Mouse (Mus musculus) gastrocnemius, postnatal 14 days (tissue): ENCODE results near the gene Jag2. TPM values are rescaled to one million over a fixed set of nuclear protein-coding genes. Genes with fewer than 3 reads are reported as not detected.

Experiments
- DNase-seq: peaks from one replicate; pipeline ENCODE4 v3.0.0; 2021; ENCODE audit warnings: mixed read lengths
- intact Hi-C: fragments of 180-260 bp; cut with DNase I; formaldehyde crosslinking; loops from one replicate; pipeline ENCODE4 v1.15.1; 2025; ENCODE audit warnings: low total_unique reads
- total RNA-seq, 2 experiments: library from RNA; stranded (reverse); gene quantifications; 2 replicates each; pipeline ENCODE4 v1.2.3; 2021

The Jag2 gene
- total RNA-seq, 2 experiments from 2014 or later = 24.2 to 25.5 TPM

DNA sequence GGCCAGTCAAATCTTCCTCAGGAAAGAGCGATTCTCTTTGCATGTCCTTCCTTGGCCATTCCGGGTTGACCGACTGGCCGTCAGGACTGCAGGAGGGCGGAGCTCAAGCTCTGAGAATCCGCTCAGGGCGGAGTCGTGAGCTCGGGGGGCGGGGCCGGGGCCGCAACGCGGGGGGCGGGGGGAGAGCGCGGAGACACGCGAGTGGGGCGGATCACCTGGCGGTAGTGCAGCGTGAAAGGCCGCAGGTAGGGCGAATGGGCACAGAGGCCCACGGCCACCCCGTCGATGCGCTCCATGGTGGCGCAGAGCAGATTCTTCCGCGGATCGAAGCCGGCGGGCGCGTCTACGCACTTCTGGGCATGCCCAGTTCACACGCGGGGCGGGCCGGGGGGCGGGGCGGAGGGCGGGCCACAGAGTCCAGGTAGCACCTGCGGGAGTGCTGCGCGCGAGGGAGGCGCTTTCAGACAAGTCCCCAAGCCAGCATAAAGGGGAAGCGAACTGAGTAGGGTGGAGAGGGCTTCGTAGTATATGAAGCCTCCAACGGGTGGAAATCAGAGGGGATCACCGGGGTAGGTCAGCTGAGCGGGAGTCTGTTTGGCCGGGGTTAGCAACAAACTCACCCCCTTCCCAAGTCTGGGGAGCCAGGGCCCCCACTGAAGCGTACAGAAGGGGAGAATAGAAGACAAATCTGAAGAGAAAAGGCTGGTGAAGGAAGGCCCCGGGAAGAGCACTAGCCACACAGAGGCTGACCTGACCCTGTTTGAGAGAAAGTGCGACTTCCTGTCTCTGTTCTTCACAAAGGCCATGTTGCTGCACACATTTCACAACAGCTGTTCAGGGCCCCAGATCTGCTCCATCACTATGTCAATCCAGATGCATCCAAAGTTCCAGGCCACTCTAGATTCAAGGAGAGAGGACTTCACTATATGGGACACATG is 12.5 kb upstream of the Jag2 start, which contains the start of gene Nudt14:
Gene Nudt14, minus strand, starts transcription at position 349 of the 938 bp plus-strand sequence.
- peak; percentile 80 for DNase-seq
- intact Hi-C loops = no loop called here

- intact Hi-C loops = no loop called here
- DNase-seq = no peak
These were observed 11.7 kb upstream of the Jag2 start for GRCm38 (mm10) chr12:112941156-112941775.

GRCm38 (mm10) chr12:112940710-112941109 is 11.1 kb upstream of the Jag2 start:
- intact Hi-C loops = no loop called here
- DNase-seq = no peak

GRCm38 (mm10) chr12:112940238-112940637 is 10.7 kb upstream of the Jag2 start:
- DNase-seq = no peak
- intact Hi-C loops = no loop called here

DNA sequence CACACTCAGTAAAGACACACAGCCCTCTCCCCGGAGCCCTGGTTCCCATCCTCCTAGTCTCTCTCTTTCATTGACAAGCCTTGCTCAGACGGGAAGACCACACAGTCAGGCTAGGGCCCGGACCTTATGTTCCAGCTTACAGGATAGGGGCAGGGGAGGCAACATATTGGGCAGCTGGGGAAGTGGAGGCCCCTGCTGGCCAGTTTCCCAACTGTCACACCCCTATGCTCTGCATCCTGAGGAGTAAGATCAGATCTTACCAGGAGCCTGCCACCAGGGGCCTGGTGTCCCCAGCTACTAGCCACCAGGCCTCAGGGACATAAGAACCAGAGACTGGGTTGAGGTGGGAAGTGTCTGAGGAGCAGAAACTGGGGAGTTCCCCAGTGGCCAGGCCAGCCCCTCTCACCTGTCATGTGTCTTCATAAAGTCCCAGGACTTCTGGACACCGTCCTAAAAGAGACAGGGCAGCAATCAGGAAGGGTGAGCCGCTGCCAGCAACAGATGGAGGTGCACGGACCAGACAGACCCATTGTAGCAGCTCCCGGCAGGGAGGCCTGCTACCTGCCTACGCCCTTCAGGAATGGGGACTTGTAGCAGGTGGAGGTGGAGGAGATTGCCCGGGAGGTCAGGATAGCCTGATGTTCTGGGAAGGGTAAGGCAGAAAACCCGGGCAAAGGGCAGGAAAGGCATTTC is 9.4 kb upstream of the Jag2 start:
- no peak for DNase-seq
- intact Hi-C loops = no loop called here

- DNase-seq = no peak
- intact Hi-C loops = no loop called here
These were observed 8.8 kb upstream of the Jag2 start for GRCm38 (mm10) chr12:112938366-112938765.

DNA sequence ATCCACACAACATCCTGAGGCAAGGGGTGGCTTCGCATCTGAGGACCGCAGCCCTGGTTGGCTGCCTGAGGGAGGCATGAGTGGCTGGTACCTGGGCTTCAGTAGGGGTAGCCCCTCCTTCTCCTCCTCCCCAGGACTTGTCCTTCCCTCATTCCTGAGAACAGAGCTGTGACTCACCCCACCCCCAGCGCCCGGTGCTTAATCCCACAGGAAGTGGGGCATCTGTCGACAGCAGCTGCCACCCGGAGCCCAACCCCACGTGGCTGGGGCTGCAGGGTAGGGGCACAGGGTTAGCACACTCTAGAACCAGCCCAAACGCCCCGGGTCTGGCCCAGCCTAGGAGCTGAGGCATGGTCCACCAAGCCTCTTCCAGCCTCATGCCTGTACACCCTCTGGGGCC is 8.3 kb upstream of the Jag2 start:
- peak; percentile 62 for DNase-seq
- intact Hi-C loops = no loop called here

GRCm38 (mm10) chr12:112932647-112933046 is 3.1 kb upstream of the Jag2 start:
- intact Hi-C loops = no loop called here
- DNase-seq = peak; percentile 61

- peak; percentile 47 for DNase-seq
- intact Hi-C loops = no loop called here
These were observed 955 bp downstream of the Jag2 start for GRCm38 (mm10) chr12:112928401-112929241.

GRCm38 (mm10) chr12:112927265-112927664 is 2.3 kb downstream of the Jag2 start:
- intact Hi-C loops = no loop called here
- DNase-seq = no peak

- intact Hi-C loops = no loop called here
- no peak for DNase-seq
These were observed 3.6 kb downstream of the Jag2 start for GRCm38 (mm10) chr12:112925950-112926349.

DNA sequence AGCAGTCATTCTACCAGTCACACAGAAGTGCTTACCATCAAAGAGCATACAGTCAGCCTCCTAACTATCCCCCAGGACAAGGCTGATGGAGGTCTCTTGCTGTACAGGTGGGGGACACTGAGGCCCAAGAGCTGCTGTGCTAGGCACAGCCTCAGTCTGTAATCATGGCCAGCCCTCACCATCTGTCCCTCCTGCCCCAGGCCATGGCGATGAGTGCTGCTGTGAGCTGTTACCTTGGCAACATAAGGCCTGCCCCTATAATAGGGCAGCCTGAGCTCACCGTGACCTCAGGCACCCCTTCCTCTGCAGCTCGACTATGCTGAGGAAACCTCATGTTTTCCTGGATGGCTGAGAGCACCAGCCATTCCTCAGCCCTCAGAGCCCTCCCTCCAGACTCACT is 7.0 kb downstream of the Jag2 start:
- intact Hi-C loops = no loop called here
- DNase-seq = no peak

GRCm38 (mm10) chr12:112921518-112921917 is 8.1 kb downstream of the Jag2 start:
- intact Hi-C loops = no loop called here
- no peak for DNase-seq

GRCm38 (mm10) chr12:112917906-112918305 is 11.7 kb downstream of the Jag2 start:
- DNase-seq = no peak
- intact Hi-C loops = no loop called here

GRCm38 (mm10) chr12:112917486-112917885 is 12.1 kb downstream of the Jag2 start:
- no peak for DNase-seq
- intact Hi-C loops = no loop called here

DNA sequence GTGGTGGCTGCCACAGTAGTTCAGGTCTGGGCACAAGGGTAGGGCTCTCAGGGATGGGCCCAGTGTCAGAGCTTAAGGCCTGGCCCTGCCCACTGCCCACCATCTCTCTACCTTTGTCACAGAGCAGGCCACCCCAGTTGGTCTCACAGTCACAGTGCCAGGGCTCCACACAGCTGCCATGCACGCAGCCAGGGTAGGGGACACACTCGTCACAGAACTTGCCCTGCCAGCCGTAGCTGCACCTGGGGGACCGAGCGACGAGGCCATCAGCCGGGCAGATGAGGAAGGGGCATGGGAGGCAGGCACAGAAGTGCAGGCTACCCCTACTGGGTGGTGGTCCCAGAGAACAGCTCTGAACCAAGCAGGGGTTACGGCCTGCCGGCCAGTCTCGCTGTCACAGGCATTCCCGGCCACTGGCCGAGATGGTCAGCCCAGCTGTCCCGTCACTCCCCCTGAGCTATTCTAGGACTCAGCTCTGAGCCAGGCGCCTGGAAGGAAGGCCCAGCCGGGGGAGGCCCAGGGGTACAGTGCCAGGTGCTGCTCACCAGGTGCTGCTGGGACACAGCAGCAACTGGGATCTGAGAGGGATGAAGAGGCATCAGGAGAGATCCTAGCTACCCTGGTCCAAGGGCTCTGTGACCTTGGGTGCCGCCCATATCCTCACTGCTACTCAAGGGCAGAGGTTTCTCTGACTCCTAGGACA is 12.7 kb downstream of the Jag2 start:
- DNase-seq = peak; percentile 86
- intact Hi-C loops = no loop called here

DNA sequence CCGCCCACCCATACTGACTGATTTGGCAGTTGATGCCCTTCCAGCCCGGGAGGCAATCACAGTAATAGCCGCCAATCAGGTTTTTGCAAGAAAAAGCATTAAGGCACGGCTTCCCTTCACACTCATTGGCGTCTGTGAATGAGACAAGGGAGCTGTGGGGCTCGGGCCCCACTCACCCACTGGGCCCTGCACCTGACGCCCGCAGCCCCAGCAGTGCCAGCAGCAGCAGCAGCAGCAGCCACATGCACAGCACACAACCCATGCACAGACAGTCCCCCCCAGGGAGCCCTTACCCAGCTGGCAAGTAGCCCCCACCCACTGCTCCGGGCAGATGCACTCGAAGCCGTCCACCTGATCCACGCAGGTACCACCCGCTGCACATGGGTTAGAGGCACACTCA is 14.0 kb downstream of the Jag2 start:
- intact Hi-C loops = no loop called here
- no peak for DNase-seq

- DNase-seq = no peak
- intact Hi-C loops = no loop called here
These were observed 15.0 kb downstream of the Jag2 start for GRCm38 (mm10) chr12:112914527-112914926.
